Mouse (Mus musculus) MEL-GATA-1-ER (cell line): ENCODE measurements around the gene Arsk.

Experiments
- DNase-seq: peaks from one replicate; pipeline ENCODE4 v3.0.0-alpha.2; 2012; ENCODE audit warnings: low read depth; ENCODE audit errors: extremely low read depth

Gene Arsk

DNA sequence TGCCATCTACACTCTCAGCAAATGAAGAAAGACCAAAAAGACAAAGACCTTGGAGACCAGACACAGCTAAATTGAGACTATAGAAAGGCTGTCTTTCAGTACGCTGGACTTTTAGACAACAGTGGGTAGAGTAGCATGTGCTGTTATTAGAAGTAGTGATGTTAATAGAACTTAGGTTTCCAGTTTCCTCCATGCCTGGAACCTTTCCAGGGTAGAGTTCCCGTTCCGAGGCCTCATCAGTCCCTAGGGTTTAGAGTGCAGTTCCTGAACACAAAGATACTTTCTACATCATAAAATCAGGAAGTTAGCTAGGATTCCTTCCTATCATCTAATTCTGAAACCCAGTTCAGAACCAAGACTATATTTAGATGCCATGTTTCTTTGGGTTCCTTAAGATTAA lies 73.9 kb downstream of the Arsk start:
- no peak for DNase-seq

DNA sequence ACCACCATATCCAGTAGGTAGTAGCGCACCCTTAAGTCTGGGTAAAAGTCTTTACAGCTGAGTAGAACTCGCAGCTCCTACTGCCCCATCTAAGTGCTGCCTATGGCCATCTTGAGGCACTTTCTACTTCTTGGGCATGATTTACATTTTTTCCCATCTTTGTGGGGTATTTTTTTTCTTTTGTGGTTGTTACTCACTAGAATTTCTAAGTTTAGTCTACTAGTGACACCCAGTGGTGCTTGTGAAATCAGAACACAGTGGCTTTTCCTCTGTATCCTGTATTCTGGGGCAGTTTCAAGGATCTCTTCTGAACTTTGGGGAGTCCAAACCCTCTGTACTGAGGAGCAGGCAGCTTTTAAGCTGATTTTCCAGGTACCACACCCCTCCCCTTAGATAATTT lies 76.7 kb downstream of the Arsk start:
- DNase-seq = no peak

DNA sequence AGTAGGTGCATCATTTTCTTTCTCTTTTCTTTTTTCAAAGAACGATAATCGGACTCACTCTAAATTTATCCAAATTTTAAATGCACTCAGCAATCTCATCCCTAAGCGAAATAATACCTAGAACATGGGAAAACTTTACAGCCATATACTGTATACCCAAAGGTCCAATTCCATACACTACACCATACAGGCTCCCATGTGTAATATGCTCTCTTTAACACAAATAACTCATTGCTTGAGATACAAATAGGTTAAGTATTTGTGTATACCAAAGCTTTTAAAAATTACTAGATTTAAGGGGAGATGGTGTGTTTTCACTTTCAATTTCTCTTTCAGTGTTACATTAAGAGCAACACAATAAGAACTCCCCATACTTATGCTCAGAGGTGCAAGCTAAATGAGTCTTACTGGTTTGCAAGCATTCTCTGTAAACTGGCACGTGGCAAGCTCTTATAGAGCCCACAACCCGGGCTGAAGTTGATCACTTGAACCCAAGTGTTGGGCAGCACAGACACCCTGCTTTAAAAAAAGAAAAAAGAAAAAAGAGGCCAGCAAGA lies 79.5 kb downstream of the Arsk start:
- no peak for DNase-seq

DNA sequence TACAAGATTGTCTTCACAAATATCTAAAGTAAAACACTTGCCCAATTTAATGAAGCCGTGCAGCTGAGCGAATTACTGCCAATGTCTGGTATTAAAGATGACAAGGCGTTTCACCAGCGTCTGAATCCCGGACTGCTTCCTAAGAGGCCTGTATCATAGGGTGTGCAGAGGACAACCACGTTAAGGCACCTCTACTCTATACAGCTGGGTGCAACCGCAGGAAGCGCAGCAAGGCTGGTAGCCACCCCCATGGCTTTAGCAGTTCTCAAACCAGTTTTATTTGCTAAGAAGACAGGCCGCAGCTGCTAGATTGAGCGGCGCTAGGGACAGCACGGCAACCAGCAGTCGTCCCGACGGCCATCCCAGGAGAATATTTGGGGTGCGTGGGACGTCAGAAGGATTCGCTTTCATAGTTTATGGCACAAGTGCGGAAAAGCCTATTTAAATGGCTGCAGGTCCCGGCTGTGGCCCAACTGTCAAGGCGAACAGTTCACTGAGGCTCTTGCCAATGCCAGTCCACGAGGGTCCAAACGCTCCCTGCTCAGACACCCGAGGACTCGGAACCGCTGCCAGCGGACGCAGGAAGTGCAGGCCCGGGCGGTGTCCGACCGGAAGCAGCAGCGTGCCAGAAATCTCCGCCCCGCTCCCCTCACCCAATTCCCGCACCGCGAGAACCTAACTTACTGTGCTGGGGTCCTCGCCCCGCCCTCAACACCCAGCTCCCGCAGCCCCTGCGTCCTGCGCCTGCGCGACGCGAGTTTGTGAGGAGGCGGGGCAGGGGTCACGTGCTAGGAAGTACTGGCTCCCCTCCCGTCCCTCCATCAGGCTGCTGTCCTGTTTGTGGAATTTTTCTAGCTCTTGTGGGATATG lies 80.3 kb downstream of the Arsk start, which contains the start of gene Rfesd:
Gene Rfesd, minus strand, starts transcription at position 746 of the 870 bp plus-strand sequence.
- DNase-seq = peak; percentile 86

DNA sequence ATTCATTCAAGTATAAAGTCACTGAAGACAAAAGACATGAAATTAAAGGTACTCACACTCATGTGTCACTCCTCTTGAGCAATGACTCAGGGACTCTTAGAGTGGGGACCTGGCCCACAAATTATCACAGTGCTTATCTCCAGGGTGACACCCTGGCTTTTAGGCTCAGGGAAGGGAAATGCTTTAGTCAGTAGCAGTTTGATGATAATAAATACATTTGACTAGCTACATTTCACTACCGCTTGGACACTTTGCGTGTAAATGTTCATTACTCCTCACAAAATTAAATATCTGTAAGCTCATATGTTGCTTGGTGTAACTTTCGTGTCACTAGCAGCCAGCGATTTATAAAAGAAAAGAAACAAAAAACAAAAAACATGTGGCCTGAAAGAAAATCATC lies 81.0 kb downstream of the Arsk start:
- DNase-seq = peak; percentile 85

DNA sequence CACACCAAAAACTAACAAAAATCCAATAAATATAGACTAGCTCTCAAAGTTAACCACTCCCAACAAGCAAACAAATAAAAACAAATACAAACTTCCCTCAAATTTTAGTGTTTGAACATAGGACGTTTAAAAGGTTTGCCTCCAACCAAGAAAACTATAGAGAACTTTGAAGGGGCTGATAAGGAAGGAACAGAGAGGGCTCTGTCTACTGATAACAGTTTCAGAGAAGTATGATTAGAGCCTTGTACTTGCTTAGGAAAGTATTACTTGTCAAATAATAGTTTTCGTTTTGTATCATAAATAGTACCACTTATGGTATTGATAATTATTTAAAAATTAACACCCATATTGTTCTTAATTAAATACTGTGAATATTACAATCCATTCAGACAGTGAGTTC lies 83.9 kb downstream of the Arsk start:
- DNase-seq = peak; percentile 29
